Mouse (Mus musculus): ENCODE data around the gene B4gat1. TPM values are rescaled to one million over a fixed set of nuclear protein-coding genes. Genes with fewer than 3 reads are reported as not detected.
A peak's percentile ranks its signal among the peaks of the same experiment; 100 is the strongest.

Gene B4gat1
- total and polyA plus RNA-seq, 2 experiments: 11.8 to 20.1 TPM

DNA sequence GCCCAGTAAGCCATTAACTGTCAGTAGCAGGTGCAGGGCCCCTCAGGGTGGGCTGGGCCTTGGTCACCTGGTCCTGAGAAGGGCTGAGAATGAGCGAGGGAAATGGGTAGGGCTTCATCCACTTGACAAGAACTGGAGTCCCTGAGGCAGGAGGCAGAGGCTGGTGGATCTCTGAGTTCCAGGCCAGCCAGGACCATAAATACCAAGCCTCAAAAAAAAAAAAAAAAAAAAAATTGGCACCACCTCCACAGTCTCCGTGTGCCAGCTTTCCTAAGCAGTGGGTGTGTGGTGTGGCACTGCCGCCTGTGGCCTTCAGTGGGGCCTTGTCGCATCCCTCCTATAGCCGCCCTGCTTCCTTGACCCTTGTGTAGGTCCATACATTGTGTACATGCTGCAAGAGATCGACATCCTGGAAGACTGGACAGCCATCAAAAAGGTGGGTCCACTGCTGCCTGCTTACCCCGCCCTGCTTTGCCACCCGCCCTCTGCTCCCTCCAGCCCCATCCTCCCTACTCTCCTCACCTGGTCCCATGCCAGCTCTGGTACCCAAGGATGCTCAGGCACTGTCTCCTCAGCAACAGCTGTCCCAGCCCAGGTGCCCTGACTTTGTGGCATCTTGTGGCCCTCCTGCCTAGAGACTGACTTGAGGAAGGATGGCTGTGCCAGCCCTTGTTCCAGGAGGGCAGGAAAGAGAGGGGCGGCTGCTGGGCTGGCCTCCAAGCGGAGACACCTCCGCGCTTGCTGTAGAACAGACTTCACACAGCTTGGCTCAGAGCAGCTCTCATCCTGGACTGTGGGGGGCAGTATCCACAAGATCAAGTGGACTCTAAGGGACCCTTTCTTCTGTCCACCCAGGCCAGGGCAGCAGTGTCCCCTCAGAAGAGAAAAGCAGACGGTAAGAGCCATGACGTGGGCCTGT is 9.8 kb downstream of the B4gat1 start:
- Histone ChIP-seq H3K36me3 (ENCODE audit: control insufficient read depth, insufficient read depth, low read length) (peaks cover 2% of the 10 kb centered on the region; the same call in 1 of the 2 replicates), H3K9ac (ENCODE audit: low read depth, low read length) (no peak overlapping the region), H3K4me3 (ENCODE audit: insufficient read depth, low read depth, low read length) (no peak overlapping the region), H3K27ac (replicated peaks; ENCODE audit: insufficient read depth, low read depth, low read length) (no peak overlapping the region), H3K79me2 (ENCODE audit: control insufficient read depth, insufficient read depth, low read length) (no peaks in the 10 kb centered on the region), H3K4me1 (ENCODE audit: control insufficient read depth, insufficient read depth, low read length) (no peaks in the 10 kb centered on the region), H3K27me3 (ENCODE audit: control insufficient read depth, insufficient read depth, low read length) (no peaks in the 10 kb centered on the region)
- no peak for DNase-seq (ENCODE audit: extremely low read depth, low read depth, low spot score)
- 86% methylated on average over 14 of the region's 14 CpGs for WGBS
- TF ChIP-seq POLR2A (IDR thresholded peaks at IDR 0.05; ENCODE audit: extremely low read depth, insufficient read depth, low read length) (no peak), CTCF (IDR thresholded peaks at IDR 0.05; ENCODE audit: low read depth, low read length) (no peak)

DNA sequence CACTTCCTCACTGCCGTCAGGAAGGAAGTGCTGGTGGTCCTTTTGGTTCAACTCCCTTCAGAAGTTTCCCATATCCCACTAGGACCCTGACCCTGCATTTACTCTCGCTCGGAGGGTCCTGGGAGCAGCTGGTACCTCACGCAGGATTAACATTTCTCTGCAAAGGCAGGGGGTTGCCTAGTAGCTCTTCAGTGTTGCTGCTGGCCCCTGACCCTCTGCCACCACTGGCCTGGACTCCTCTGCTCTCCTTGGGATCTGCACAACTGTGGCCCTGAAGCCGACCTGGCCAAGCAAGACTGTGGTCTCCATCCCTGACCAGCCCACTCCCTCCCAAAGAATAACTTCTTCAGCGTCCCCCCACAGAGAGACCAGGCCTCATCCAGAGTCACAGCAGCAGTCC is 10.7 kb downstream of the B4gat1 start:
- Histone ChIP-seq H3K27ac (replicated peaks; ENCODE audit: insufficient read depth, low read depth, low read length) (no peak overlapping the region), H3K36me3 (ENCODE audit: control insufficient read depth, insufficient read depth, low read length) (peaks cover 2% of the 10 kb centered on the region; the same call in 1 of the 2 replicates), H3K9ac (ENCODE audit: low read depth, low read length) (no peak overlapping the region), H3K79me2 (ENCODE audit: control insufficient read depth, insufficient read depth, low read length) (no peaks in the 10 kb centered on the region), H3K27me3 (ENCODE audit: control insufficient read depth, insufficient read depth, low read length) (no peaks in the 10 kb centered on the region), H3K4me1 (ENCODE audit: control insufficient read depth, insufficient read depth, low read length) (no peaks in the 10 kb centered on the region), H3K4me3 (ENCODE audit: insufficient read depth, low read depth, low read length) (no peak overlapping the region)
- no peak for DNase-seq (ENCODE audit: extremely low read depth, low read depth, low spot score)
- TF ChIP-seq POLR2A (IDR thresholded peaks at IDR 0.05; ENCODE audit: extremely low read depth, insufficient read depth, low read length) (no peak), CTCF (IDR thresholded peaks at IDR 0.05; ENCODE audit: low read depth, low read length) (no peak)
- WGBS: 92% methylated on average over 6 of the region's 6 CpGs

DNA sequence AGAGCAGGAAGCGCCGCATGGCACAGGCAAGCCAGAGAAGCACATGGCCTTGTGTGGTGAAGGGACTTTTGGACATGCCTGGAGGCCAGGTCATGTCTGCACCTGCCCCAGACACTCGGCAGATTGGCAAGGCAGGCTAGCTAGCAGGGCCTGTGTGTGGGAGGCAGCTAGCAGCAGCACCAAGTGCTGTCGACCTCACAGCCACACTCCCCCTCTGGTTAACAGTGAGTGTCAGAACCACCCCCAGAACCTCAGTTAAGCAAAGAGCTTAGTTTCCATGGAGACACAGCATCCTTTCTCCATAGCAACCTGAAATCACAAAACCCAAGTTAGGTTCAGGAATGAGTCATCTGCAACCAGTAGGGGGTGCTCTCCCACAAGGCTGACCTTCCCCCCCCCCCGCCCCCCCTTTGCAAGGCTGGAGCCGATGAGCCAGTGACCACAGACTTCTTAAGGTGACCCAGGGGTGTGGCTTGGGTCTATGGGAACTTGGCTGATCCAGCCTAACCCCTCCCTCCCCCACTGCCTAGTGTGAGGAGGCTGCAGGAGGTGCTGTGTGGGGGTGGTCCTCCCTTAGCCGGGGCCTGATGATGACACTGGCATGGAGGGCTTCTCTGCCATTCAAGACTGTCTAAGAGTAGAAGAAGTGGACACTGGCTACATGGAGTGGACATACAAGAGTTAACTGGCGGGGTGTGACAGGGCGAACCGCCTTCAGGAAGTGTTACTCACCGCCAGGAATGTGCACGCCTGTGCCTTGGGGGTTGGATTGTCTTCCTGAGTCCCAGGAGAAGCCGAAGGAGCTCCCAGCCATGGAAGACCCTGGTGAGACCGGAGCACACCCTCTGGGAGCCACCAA is 11.7 kb downstream of the B4gat1 start, which contains the start of gene Rin1:
Gene Rin1, plus strand, starts transcription at position 435 of the 859 bp plus-strand sequence.
- H3K36me3 ChIP-seq (ENCODE audit: control insufficient read depth, insufficient read depth, low read length): peaks cover 2% of the 10 kb centered on the region; the same call in 1 of the 2 replicates
- WGBS: 32% methylated on average over 14 of the region's 14 CpGs
- TF ChIP-seq POLR2A (IDR thresholded peaks at IDR 0.05; ENCODE audit: extremely low read depth, insufficient read depth, low read length): no peak
- peak; percentile 17; the same call in 1 of the 2 replicates for TF ChIP-seq CTCF (IDR thresholded peaks at IDR 0.05; ENCODE audit: low read depth, low read length)
- H3K4me3 ChIP-seq (ENCODE audit: insufficient read depth, low read depth, low read length): peak within 1 kb of the TSS; percentile 33; the same call in 1 of the 2 replicates
- H3K9ac ChIP-seq (ENCODE audit: low read depth, low read length): 0 out of 2 replicates have a peak within 1 kb of the TSS, but pooled peaks have one; percentile 10
- no peaks in the 10 kb centered on the region for H3K27me3 ChIP-seq (ENCODE audit: control insufficient read depth, insufficient read depth, low read length)
- DNase-seq (ENCODE audit: extremely low read depth, low read depth, low spot score): peak; percentile 16
- no peaks in the 10 kb centered on the region for H3K4me1 ChIP-seq (ENCODE audit: control insufficient read depth, insufficient read depth, low read length)
- H3K79me2 ChIP-seq (ENCODE audit: control insufficient read depth, insufficient read depth, low read length): no peaks in the 10 kb centered on the region
- no peak within 1 kb of the TSS for H3K27ac ChIP-seq (replicated peaks; ENCODE audit: insufficient read depth, low read depth, low read length)

DNA sequence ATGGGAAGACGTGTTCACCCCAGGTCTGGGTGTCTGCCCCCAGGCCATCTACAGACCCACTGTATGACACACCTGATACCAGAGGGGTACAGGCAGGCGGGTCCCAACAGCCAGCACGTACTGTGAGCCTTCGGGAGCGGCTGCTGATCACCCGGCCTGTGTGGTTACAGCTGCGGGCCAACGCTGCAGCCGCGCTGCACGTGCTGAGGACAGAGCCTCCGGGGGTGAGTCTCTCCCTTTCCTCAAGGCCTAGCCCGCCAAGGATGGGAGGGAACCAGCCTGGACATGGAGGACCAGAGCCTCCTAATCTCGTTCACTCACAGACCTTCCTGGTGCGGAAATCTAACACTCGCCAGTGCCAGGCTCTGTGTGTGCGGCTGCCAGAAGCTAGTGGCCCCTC is 12.4 kb downstream of the B4gat1 start:
- peak overlapping the region; percentile 22; the same call in 1 of the 2 replicates for H3K4me3 ChIP-seq (ENCODE audit: insufficient read depth, low read depth, low read length)
- DNase-seq (ENCODE audit: extremely low read depth, low read depth, low spot score): no peak
- peaks cover 2% of the 10 kb centered on the region; the same call in 1 of the 2 replicates for H3K36me3 ChIP-seq (ENCODE audit: control insufficient read depth, insufficient read depth, low read length)
- no peaks in the 10 kb centered on the region for H3K4me1 ChIP-seq (ENCODE audit: control insufficient read depth, insufficient read depth, low read length)
- H3K27ac ChIP-seq (replicated peaks; ENCODE audit: insufficient read depth, low read depth, low read length): no peak overlapping the region
- H3K79me2 ChIP-seq (ENCODE audit: control insufficient read depth, insufficient read depth, low read length): no peaks in the 10 kb centered on the region
- H3K9ac ChIP-seq (ENCODE audit: low read depth, low read length): 0 out of 2 replicates have a peak overlapping the region, but pooled peaks have one; percentile 10
- H3K27me3 ChIP-seq (ENCODE audit: control insufficient read depth, insufficient read depth, low read length): no peaks in the 10 kb centered on the region
- TF ChIP-seq CTCF (IDR thresholded peaks at IDR 0.05; ENCODE audit: low read depth, low read length) (no peak), POLR2A (IDR thresholded peaks at IDR 0.05; ENCODE audit: extremely low read depth, insufficient read depth, low read length) (no peak)
- WGBS: 30% methylated on average over 17 of the region's 17 CpGs

DNA sequence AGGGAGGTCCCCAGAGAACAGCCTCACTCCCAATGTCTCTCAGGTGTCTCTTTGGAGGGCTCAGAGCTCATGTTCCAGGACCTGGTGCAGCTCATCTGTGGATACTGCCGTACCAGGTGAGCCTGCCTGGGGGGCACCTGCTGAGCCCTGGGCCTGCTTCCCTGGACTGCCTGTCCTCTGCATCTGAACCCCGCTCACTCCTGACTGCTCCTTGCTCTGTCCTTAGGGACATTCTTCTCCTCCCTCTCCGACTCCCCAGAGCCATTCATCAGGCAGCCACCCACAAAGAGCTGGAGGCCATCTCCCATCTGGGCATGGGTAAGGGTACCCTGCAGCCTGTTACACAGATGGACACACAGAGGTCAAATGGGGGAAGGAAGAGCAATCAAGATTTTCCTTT is 12.9 kb downstream of the B4gat1 start:
- H3K36me3 ChIP-seq (ENCODE audit: control insufficient read depth, insufficient read depth, low read length): peaks cover 2% of the 10 kb centered on the region; the same call in 1 of the 2 replicates
- DNase-seq (ENCODE audit: extremely low read depth, low read depth, low spot score): no peak
- WGBS: 81% methylated on average over 3 of the region's 3 CpGs
- H3K79me2 ChIP-seq (ENCODE audit: control insufficient read depth, insufficient read depth, low read length): no peaks in the 10 kb centered on the region
- H3K27me3 ChIP-seq (ENCODE audit: control insufficient read depth, insufficient read depth, low read length): no peaks in the 10 kb centered on the region
- H3K4me3 ChIP-seq (ENCODE audit: insufficient read depth, low read depth, low read length): no peak overlapping the region
- TF ChIP-seq POLR2A (IDR thresholded peaks at IDR 0.05; ENCODE audit: extremely low read depth, insufficient read depth, low read length) (no peak), CTCF (IDR thresholded peaks at IDR 0.05; ENCODE audit: low read depth, low read length) (no peak)
- H3K9ac ChIP-seq (ENCODE audit: low read depth, low read length): no peak overlapping the region
- no peak overlapping the region for H3K27ac ChIP-seq (replicated peaks; ENCODE audit: insufficient read depth, low read depth, low read length)
- H3K4me1 ChIP-seq (ENCODE audit: control insufficient read depth, insufficient read depth, low read length): no peaks in the 10 kb centered on the region
